Mouse (Mus musculus) midbrain, embryonic 14.5 days (tissue): ENCODE measurements at regions not wholly inside any gene's neighbourhood (a gene's known extent, or its start where the extent isn't known, plus 50 kb on each side); places are given as distances from the start of the nearest gene placed in this dataset.

Experiments used
- ATAC-seq: fragments of 200-750 bp; cut with Nextera tagmentation; 2 replicates; pipeline ENCODE4 v1.8.0; 2017; ENCODE audit warnings: moderate number of reproducible peaks, moderate library complexity; ENCODE audit not compliant: low FRiP score, low TSS enrichment
- DNase-seq: peaks from one replicate; pipeline ENCODE4 v3.0.0-alpha.2; 2015
- H3K27ac ChIP-seq: fragments of 300-500 bp; sonication (generic); replicated peaks from 2 replicates; pipeline ENCODE4 v1.5.1; 2014; ENCODE audit warnings: mild to moderate bottlenecking, low read depth, low read length, moderate library complexity
- H3K27me3 ChIP-seq: fragments of 300-500 bp; sonication (generic); 2 replicates; pipeline ENCODE4 v1.6.1; 2014; ENCODE audit warnings: low read length, control low read depth, mixed read lengths; ENCODE audit not compliant: control insufficient read depth, insufficient read depth
- H3K36me3 ChIP-seq: fragments of 300-500 bp; sonication (generic); 2 replicates; pipeline ENCODE4 v1.6.1; 2014; ENCODE audit warnings: low read length, control low read depth; ENCODE audit not compliant: control insufficient read depth, insufficient read depth
- H3K4me1 ChIP-seq: fragments of 300-500 bp; sonication (generic); 2 replicates; pipeline ENCODE4 v1.6.1; 2014; ENCODE audit warnings: mild to moderate bottlenecking, antibody characterized with exemption, low read length, control low read depth; ENCODE audit not compliant: control insufficient read depth, insufficient read depth
- H3K4me2 ChIP-seq: fragments of 300-500 bp; sonication (generic); 2 replicates; pipeline ENCODE4 v1.6.1; 2014; ENCODE audit warnings: mild to moderate bottlenecking, low read length, moderate library complexity
- H3K4me3 ChIP-seq: fragments of 300-500 bp; sonication (generic); replicated peaks from 2 replicates; pipeline ENCODE4 v1.5.1; 2014; ENCODE audit warnings: low read depth, low read length
- H3K9ac ChIP-seq: fragments of 300-500 bp; sonication (generic); replicated peaks from 2 replicates; pipeline ENCODE4 v1.6.1; 2014; ENCODE audit warnings: mild to moderate bottlenecking, low read length, moderate library complexity
- H3K9me3 ChIP-seq: fragments of 300-500 bp; sonication (generic); 2 replicates; pipeline ENCODE4 v1.6.1; 2016; ENCODE audit warnings: low read length, control low read depth, mixed read lengths; ENCODE audit not compliant: control insufficient read depth
- WGBS: fragments of 180-500 bp; shearing (Covaris S2); extraction: QIAGEN DNeasy Blood & Tissue Kit; methylation state at CpG from one replicate; pipeline ENCODE4 v1.1.7; 2014; 5-methylcytosine and 5-hydroxymethylcytosine counted together

GRCm38 (mm10) chr11:19666732-19667131, 257.4 kb upstream of the Spred2 start:
- Histone ChIP-seq H3K4me2 (no peak overlapping the region), H3K27ac (no peak overlapping the region), H3K9ac (no peak overlapping the region), H3K4me3 (no peak overlapping the region), H3K27me3 (no peaks in the 10 kb centered on the region), H3K36me3 (no peaks in the 10 kb centered on the region), H3K4me1 (no peaks in the 10 kb centered on the region), H3K9me3 (no peaks in the 10 kb centered on the region)
- ATAC-seq (no peak), DNase-seq (no peak)
- WGBS = 86% methylated on average over 4 of the region's 4 CpGs

DNA sequence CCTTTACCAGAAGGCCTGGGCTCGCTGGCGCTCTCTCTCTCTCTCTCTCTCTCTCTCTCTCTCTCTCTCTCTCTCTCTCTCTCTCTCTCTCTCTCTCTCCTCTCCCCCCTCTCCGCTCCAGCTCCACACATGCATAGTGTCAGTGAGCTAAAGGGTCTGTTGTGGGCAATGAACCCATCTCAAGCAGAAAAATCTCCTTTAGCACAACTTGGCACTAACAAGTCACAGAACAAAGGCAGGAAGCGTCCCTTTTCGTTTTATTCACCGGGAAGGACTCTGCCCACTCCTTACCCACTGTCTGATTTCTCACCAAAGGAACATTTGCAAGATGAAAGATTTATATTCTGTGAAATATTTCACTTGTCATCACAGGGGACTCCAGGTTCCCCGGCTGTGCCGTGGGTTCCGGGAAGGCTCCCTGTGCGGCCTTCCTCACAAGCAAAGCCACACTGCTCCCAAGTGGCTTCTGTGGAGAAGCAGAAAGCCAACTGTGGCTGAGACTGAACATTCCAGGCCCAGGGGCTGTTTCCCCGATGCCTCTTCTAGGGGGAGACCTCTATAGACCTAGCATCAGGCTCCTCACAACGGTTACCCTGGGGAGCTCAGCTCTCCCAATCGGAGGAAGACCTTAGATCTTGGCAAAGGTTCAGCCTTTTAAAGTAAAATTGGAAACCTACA, 253.2 kb upstream of the Spred2 start:
- H3K9me3 ChIP-seq = no peaks in the 10 kb centered on the region
- no peak overlapping the region for H3K4me2 ChIP-seq
- H3K36me3 ChIP-seq = no peaks in the 10 kb centered on the region
- H3K4me1 ChIP-seq = no peaks in the 10 kb centered on the region
- WGBS = 64% methylated on average over 13 of the region's 13 CpGs
- ATAC-seq (no peak), DNase-seq (peak; percentile 64)
- H3K27ac ChIP-seq = no peak overlapping the region
- H3K27me3 ChIP-seq = no peaks in the 10 kb centered on the region
- H3K4me3 ChIP-seq = no peak overlapping the region
- no peak overlapping the region for H3K9ac ChIP-seq

DNA sequence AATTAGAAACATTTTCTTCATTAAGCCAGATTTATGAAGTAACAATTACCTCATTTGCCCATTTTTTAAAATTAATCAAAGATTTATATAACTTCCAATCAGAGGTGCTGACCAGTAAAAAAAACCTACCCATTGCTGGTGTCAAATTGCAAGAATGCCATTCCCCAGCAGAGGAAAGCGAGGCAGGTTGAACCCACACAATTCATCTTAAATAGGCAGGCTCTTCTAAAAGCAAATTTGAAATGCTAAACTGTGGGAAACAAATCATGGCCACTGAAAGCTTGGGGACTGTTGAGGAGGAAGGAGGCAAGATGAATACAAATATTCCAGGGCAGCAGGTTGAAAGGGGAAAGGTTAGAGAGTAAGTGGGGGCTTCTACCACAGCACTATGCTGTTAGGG, 251.2 kb upstream of the Spred2 start:
- Histone ChIP-seq H3K4me3 (no peak overlapping the region), H3K9ac (no peak overlapping the region), H3K9me3 (no peaks in the 10 kb centered on the region), H3K4me2 (no peak overlapping the region), H3K4me1 (no peaks in the 10 kb centered on the region), H3K36me3 (no peaks in the 10 kb centered on the region), H3K27me3 (no peaks in the 10 kb centered on the region), H3K27ac (no peak overlapping the region)
- no peak for DNase-seq
- ATAC-seq = no peak
- WGBS = 26% methylated on average over 1 of the region's 1 CpGs

DNA sequence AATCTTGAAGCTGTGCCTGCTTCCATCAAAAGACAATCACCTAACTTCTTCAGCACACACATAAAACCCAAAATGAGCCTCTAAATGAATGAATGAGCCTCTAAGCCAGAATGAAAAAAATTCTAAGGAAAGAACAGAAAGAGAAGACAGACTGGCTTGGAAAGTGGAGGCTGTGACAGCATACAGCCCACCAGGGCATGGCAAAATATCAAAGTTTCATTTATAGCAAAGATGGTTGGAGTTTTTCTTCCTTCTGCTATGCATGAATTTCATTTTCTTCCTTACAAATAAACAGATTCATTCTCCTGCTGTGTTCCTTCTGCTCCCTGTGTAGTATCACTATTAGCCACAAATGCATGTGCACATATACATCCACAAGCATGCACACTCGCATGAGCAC, 247.7 kb upstream of the Spred2 start:
- H3K4me3 ChIP-seq = no peak overlapping the region
- no peaks in the 10 kb centered on the region for H3K9me3 ChIP-seq
- no peaks in the 10 kb centered on the region for H3K27me3 ChIP-seq
- no peak overlapping the region for H3K27ac ChIP-seq
- no peak overlapping the region for H3K9ac ChIP-seq
- DNase-seq (no peak), ATAC-seq (no peak)
- WGBS = 93% methylated on average over 1 of the region's 1 CpGs
- H3K36me3 ChIP-seq = no peaks in the 10 kb centered on the region
- no peak overlapping the region for H3K4me2 ChIP-seq
- 0 out of 2 replicates have a peak, but pooled peaks cover 2% of the 10 kb centered on the region for H3K4me1 ChIP-seq

DNA sequence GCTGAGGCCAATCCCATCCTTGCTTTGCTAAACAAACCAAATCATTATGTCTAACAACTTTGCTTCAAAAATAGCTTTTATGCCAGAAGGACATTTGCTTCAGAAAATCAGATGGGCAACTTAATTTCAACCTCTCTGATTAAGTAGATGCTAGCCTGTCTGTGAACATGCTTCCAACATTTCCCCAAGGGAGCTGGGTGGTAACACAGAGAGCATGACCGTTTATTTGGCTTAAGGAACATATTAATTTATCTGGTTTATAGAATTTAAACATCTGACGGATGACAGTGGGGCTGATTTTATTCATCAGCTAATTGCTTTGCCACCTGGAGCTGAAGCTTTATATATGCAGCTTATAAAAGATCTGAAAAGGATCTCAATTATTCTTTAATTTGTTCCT, 245.1 kb upstream of the Spred2 start:
- ATAC-seq (no peak), DNase-seq (peak; percentile 57)
- Histone ChIP-seq H3K9me3 (no peaks in the 10 kb centered on the region; the same call in 1 of the 2 replicates), H3K36me3 (no peaks in the 10 kb centered on the region), H3K27ac (no peak overlapping the region), H3K27me3 (no peaks in the 10 kb centered on the region), H3K4me3 (no peak overlapping the region), H3K4me1 (0 out of 2 replicates have a peak, but pooled peaks cover 2% of the 10 kb centered on the region), H3K9ac (no peak overlapping the region), H3K4me2 (no peak overlapping the region)
- WGBS = 35% methylated on average over 2 of the region's 2 CpGs

DNA sequence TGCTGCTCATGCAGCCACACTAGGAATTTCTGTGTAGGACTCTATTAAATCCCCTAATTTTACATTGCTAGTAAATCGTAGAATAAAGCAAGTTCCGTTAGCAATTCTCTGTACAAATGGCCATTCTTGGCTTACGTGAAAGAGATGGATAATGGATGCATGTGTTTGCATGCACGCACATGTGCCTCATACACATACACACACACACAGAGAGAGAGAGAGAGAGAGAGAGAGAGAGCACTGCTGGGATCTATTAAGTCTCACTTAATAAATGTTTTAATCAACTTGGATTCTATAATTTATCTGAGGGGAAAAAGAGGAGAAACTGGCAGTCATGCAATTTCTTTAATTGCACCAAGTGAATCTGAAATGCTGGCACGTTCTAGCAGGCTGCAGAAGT, 244.5 kb upstream of the Spred2 start:
- H3K36me3 ChIP-seq = no peaks in the 10 kb centered on the region
- peaks cover 2% of the 10 kb centered on the region; the same call in 1 of the 2 replicates for H3K9me3 ChIP-seq
- WGBS = 74% methylated on average over 5 of the region's 5 CpGs
- H3K4me1 ChIP-seq = 0 out of 2 replicates have a peak, but pooled peaks cover 2% of the 10 kb centered on the region
- no peak overlapping the region for H3K27ac ChIP-seq
- no peaks in the 10 kb centered on the region for H3K27me3 ChIP-seq
- no peak overlapping the region for H3K9ac ChIP-seq
- ATAC-seq (no peak), DNase-seq (no peak)
- no peak overlapping the region for H3K4me2 ChIP-seq
- H3K4me3 ChIP-seq = no peak overlapping the region

DNA sequence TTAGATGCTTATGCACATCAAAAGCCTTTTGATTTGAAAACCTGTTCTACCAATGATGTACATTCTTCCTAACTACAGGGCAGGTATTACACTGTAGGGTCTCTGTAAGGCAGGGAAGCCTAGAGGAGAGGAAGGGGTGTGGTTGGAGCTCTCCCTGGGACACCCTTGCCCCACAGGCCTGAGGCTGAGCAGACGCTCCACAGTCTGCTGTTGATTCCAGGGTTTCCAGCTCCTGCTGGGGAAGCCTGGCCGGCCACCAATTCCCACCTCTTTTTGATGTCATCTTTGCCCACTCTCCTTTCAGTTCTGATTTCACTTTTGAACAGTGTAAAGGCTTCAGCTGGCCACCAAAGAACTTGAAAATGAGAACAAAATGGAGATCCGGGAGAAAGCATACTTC, 223.0 kb upstream of the Spred2 start:
- no peak overlapping the region for H3K27ac ChIP-seq
- H3K4me2 ChIP-seq = no peak overlapping the region
- H3K9ac ChIP-seq = no peak overlapping the region
- H3K9me3 ChIP-seq = no peaks in the 10 kb centered on the region
- WGBS = 67% methylated on average over 3 of the region's 3 CpGs
- DNase-seq (no peak), ATAC-seq (no peak)
- no peaks in the 10 kb centered on the region for H3K27me3 ChIP-seq
- no peak overlapping the region for H3K4me3 ChIP-seq
- 0 out of 2 replicates have a peak, but pooled peaks cover 2% of the 10 kb centered on the region for H3K4me1 ChIP-seq
- H3K36me3 ChIP-seq = no peaks in the 10 kb centered on the region

DNA sequence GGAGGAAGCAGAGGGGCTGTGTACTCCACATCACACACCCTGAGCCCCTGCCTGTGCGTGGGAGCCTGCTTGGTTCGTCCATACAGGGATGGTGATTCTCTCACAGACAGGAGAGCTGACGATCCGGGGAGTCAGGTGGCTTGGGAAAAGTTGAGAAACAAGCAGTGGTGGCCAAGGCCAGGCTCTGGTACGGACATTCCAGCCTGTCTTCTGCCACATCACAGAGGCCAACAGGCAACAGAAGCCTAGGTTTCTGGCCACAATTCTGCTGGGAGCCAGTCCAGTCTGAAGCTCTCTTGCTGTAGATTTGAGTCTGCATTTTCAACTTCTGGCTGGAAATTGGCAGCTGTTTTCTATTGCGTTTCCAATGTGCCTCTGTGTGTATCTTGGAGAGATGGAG, 215.4 kb upstream of the Spred2 start:
- no peak overlapping the region for H3K4me3 ChIP-seq
- WGBS = 92% methylated on average over 6 of the region's 6 CpGs
- ATAC-seq (no peak), DNase-seq (no peak)
- no peaks in the 10 kb centered on the region for H3K36me3 ChIP-seq
- H3K9ac ChIP-seq = no peak overlapping the region
- no peaks in the 10 kb centered on the region for H3K27me3 ChIP-seq
- H3K27ac ChIP-seq = no peak overlapping the region
- no peaks in the 10 kb centered on the region for H3K4me1 ChIP-seq
- H3K9me3 ChIP-seq = no peaks in the 10 kb centered on the region
- no peak overlapping the region for H3K4me2 ChIP-seq

DNA sequence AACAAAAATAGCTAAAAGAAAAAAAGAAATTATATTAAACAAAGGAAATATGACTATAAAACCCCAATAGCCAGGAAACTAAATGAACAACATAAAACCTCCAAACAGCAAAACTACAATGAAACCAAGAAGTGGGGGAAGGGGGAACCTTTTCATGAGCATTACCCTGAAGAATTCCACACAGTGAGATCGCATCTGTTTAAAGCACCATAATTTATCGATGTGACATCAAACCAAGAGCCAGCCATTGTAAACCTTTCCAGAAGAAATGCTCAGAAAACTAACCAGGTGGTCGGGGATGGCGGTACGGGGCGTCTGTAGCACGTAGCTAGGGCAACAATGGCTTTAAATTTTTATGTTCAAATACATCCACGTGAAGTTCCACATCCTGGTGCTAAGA, 214.8 kb upstream of the Spred2 start:
- Histone ChIP-seq H3K9ac (no peak overlapping the region), H3K36me3 (no peaks in the 10 kb centered on the region), H3K9me3 (no peaks in the 10 kb centered on the region), H3K27me3 (no peaks in the 10 kb centered on the region), H3K4me3 (no peak overlapping the region), H3K4me2 (no peak overlapping the region), H3K4me1 (no peaks in the 10 kb centered on the region), H3K27ac (no peak overlapping the region)
- WGBS = 90% methylated on average over 8 of the region's 8 CpGs
- DNase-seq (no peak), ATAC-seq (no peak)
